Mouse (Mus musculus): ENCODE data around the gene Prkch. TPM values are rescaled to one million over a fixed set of nuclear protein-coding genes. Genes with fewer than 3 reads are reported as not detected.
A peak's percentile ranks its signal among the peaks of the same experiment; 100 is the strongest.

The Prkch gene
- polyA plus RNA-seq, 1 experiment from 2014 or later: 1.2 TPM

DNA sequence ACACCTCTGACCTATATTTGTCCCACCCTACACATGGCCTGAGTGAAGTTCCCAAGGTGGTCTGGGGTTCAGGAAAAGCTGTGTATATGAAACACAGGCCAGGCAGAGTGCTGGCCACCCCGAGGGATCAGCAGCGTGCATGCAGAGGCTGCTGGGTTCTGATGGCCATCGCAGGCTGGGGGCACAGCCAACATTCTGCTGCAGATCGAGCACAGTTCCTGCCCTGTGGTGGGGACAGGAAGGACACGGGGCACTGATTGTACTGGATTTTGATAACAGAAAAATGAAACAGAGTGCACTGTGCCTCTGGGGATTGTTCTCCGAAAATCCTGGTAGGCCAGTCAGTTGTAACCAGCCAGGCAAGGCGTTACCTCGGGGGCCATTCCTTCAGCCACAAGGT is 181.6 kb downstream of the Prkch start:
- Histone ChIP-seq H3K27me3 (no peaks in the 10 kb centered on the region), H3K36me3 (no peaks in the 10 kb centered on the region), H3K4me2 (no peak overlapping the region), H3K9me3 (replicated peaks) (no peaks in the 10 kb centered on the region), H3K4me3 (replicated peaks) (no peak overlapping the region), H3K4me1 (replicated peaks) (peaks cover 4% of the 10 kb centered on the region; the same call in 1 of the 2 replicates), H3K9ac (no peak overlapping the region), H3K27ac (no peak overlapping the region)
- no peak for ATAC-seq (ENCODE audit: low read depth)
- 44% methylated on average over 8 of the region's 8 CpGs for WGBS (ENCODE audit: insufficient replicate concordance)
- DNase-seq: no peak

DNA sequence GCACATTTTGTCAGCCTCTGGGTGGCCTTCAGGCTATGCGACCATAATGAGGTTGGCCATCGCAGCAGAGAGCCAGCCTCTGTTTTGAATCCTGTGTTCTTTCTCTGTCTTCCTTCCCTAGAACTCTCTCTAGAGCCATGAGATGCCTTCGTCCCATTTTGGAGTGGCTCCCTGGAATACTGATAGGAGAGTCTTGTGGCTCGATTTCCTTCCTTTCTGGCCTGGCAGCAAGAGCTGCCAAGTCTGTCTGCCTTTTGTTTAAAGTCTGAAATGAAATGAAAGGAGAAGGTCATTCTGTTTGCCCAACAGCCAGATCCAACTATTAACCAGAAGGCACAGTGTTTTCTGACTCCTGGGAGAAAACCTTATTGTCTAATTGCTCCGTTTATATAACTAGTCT is 184.2 kb downstream of the Prkch start:
- no peak overlapping the region for H3K4me3 ChIP-seq (replicated peaks)
- no peak for ATAC-seq (ENCODE audit: low read depth)
- DNase-seq: no peak
- no peak overlapping the region for H3K4me2 ChIP-seq
- no peaks in the 10 kb centered on the region for H3K36me3 ChIP-seq
- peaks cover 4% of the 10 kb centered on the region; the same call in 1 of the 2 replicates for H3K4me1 ChIP-seq (replicated peaks)
- WGBS (ENCODE audit: insufficient replicate concordance): 62% methylated on average over 5 of the region's 5 CpGs
- H3K9ac ChIP-seq: no peak overlapping the region
- no peak overlapping the region for H3K27ac ChIP-seq
- no peaks in the 10 kb centered on the region for H3K27me3 ChIP-seq
- no peaks in the 10 kb centered on the region for H3K9me3 ChIP-seq (replicated peaks)

DNA sequence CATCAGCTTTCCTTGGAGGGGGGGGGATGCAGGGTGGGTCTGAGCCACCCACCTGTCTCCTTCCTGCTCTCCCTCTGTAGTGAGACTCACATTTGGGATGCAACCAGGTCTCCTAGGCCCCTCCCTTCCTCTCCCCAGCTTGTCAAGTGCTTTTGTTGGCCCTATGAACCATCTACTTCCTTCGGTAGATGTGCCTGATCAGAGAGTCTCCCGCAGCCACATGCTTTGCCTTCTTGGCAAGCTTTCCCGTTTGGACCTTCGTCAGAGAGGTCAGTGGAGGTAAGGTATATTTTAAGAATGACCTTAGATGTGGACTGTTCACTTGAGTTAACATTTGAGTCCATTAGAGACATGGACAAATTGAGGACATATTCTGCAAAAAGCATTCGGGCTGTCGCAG is 184.9 kb downstream of the Prkch start:
- ATAC-seq (ENCODE audit: low read depth) (no peak), DNase-seq (no peak)
- no peak overlapping the region for H3K27ac ChIP-seq
- H3K9me3 ChIP-seq (replicated peaks): no peaks in the 10 kb centered on the region
- H3K4me2 ChIP-seq: no peak overlapping the region
- H3K9ac ChIP-seq: no peak overlapping the region
- peaks cover 4% of the 10 kb centered on the region; the same call in 1 of the 2 replicates for H3K4me1 ChIP-seq (replicated peaks)
- 74% methylated on average over 6 of the region's 6 CpGs for WGBS (ENCODE audit: insufficient replicate concordance)
- no peaks in the 10 kb centered on the region for H3K36me3 ChIP-seq
- no peaks in the 10 kb centered on the region for H3K27me3 ChIP-seq
- no peak overlapping the region for H3K4me3 ChIP-seq (replicated peaks)

DNA sequence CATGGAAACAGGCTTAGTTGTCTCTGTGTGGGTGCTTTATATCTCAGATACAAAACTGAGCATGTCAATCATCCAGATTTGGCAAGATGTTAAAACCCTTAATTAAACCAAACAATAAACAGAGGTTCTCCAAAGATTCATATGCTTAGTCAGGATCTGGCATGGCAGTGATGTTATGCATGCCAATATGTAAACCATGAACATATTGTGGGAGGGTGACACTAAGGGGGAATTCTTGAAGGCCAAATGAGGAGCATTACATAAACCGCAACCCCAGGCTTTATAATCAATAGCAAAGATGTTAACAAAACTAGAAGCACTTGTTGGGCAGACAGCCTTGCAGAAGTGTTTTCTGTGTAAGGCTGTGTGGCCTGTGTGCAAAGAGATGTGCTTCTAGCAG is 186.2 kb downstream of the Prkch start:
- H3K9ac ChIP-seq: no peak overlapping the region
- WGBS (ENCODE audit: insufficient replicate concordance): 81% methylated on average over 1 of the region's 1 CpGs
- H3K27me3 ChIP-seq: no peaks in the 10 kb centered on the region

DNA sequence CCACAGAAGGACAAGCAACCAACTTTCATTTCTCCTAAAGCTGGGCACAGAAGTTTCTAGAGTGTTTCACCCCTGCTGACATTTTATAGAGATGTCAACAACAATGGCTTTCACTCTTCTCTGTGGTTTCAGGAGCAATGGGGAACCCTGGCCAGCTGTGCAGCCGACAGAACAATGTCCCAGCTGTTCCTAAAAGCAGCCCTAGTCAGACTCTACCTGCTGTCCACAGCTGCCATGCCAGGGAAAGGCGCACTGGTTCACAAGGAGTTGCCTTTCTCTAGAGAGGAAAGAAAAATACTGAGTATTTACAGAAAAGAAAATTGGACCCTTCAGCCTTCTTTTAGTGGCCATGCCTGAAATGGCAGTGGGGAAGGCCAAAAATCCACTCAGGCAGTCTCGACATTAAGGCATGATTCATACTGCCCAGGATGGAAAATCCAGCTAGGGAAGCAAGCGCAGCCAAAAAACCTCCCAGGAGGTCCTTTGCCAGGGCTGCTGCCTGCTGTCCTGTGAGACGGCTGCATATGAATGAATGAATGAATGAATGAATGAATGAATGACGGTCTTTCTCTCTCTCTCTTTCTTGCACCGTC is 190.3 kb downstream of the Prkch start:
- no peak for DNase-seq
- no peak for ATAC-seq (ENCODE audit: low read depth)
- H3K27ac ChIP-seq: no peak overlapping the region
- H3K4me3 ChIP-seq (replicated peaks): no peak overlapping the region
- no peak overlapping the region for H3K4me2 ChIP-seq
- WGBS (ENCODE audit: insufficient replicate concordance): 72% methylated on average over 7 of the region's 7 CpGs
- no peaks in the 10 kb centered on the region for H3K27me3 ChIP-seq
- H3K9me3 ChIP-seq (replicated peaks): no peaks in the 10 kb centered on the region
- no peaks in the 10 kb centered on the region for H3K36me3 ChIP-seq
- H3K9ac ChIP-seq: no peak overlapping the region
- H3K4me1 ChIP-seq (replicated peaks): peaks cover 8% of the 10 kb centered on the region; the same call in 1 of the 2 replicates

More for the DNA sequence above, 186.2 kb downstream of the Prkch start:
- Histone ChIP-seq H3K4me3 (replicated peaks) (no peak overlapping the region), H3K9me3 (replicated peaks) (no peaks in the 10 kb centered on the region), H3K36me3 (no peaks in the 10 kb centered on the region), H3K4me1 (replicated peaks) (no peaks in the 10 kb centered on the region), H3K27ac (no peak overlapping the region), H3K4me2 (no peak overlapping the region)
- ATAC-seq (ENCODE audit: low read depth) (no peak), DNase-seq (no peak)

DNA sequence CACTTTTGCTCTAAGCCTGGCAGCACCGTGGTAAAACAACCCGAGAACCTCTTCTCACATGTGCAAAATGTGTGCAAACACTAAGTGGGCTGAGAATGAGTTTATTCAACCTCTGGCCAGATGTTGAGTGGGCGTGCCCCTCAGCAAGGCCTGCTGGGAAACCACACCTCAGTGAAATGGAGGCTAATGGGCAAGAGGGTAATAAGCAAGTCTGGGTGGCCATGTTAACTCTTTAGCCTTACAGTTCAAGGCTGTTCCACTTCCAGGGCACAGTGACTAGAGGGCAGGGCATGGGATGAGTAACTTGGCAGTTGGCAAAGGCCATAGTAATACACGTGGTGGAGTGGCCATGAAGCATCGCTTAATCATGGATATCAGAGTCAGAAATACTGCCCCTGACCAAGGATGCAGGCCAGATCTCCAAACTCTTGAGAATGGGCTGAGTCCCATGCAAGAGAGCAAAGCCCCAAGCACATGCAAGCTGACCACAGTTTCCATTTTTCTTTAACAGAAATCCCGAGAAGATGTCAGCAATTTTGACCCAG is 191.9 kb downstream of the Prkch start:
- H3K4me1 ChIP-seq (replicated peaks): peaks cover 10% of the 10 kb centered on the region; the same call in 1 of the 2 replicates
- WGBS (ENCODE audit: insufficient replicate concordance): 71% methylated on average over 6 of the region's 6 CpGs
- DNase-seq (no peak), ATAC-seq (ENCODE audit: low read depth) (no peak)
- no peaks in the 10 kb centered on the region for H3K36me3 ChIP-seq
- H3K4me3 ChIP-seq (replicated peaks): no peak overlapping the region
- no peaks in the 10 kb centered on the region for H3K9me3 ChIP-seq (replicated peaks)
- H3K9ac ChIP-seq: no peak overlapping the region
- no peak overlapping the region for H3K27ac ChIP-seq
- no peak overlapping the region for H3K4me2 ChIP-seq
- H3K27me3 ChIP-seq: no peaks in the 10 kb centered on the region

DNA sequence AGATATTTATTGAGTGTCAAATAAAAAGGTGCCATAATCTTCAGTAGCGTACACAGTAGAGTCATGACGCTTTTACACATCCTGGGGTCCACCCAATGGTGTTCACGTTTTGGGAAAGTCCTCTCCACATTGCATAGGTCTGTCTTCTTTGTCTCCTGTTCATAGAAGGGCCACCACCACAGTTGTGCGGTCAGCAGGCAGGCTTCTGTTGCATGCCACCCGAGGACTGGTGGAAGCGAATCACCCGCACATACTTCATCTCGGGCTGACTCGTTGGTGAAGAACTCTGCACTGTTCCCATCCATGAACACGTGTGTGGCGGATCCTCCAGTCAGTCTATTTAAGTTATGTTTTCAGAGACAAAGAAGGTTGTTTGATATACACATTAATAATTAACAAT is 193.1 kb downstream of the Prkch start:
- Histone ChIP-seq H3K4me2 (no peak overlapping the region), H3K4me3 (replicated peaks) (no peak overlapping the region), H3K9me3 (replicated peaks) (no peaks in the 10 kb centered on the region), H3K36me3 (no peaks in the 10 kb centered on the region), H3K9ac (no peak overlapping the region), H3K27ac (no peak overlapping the region), H3K27me3 (no peaks in the 10 kb centered on the region), H3K4me1 (replicated peaks) (peaks cover 10% of the 10 kb centered on the region; the same call in 1 of the 2 replicates)
- 74% methylated on average over 11 of the region's 11 CpGs for WGBS (ENCODE audit: insufficient replicate concordance)
- ATAC-seq (ENCODE audit: low read depth): no peak
- DNase-seq: no peak

DNA sequence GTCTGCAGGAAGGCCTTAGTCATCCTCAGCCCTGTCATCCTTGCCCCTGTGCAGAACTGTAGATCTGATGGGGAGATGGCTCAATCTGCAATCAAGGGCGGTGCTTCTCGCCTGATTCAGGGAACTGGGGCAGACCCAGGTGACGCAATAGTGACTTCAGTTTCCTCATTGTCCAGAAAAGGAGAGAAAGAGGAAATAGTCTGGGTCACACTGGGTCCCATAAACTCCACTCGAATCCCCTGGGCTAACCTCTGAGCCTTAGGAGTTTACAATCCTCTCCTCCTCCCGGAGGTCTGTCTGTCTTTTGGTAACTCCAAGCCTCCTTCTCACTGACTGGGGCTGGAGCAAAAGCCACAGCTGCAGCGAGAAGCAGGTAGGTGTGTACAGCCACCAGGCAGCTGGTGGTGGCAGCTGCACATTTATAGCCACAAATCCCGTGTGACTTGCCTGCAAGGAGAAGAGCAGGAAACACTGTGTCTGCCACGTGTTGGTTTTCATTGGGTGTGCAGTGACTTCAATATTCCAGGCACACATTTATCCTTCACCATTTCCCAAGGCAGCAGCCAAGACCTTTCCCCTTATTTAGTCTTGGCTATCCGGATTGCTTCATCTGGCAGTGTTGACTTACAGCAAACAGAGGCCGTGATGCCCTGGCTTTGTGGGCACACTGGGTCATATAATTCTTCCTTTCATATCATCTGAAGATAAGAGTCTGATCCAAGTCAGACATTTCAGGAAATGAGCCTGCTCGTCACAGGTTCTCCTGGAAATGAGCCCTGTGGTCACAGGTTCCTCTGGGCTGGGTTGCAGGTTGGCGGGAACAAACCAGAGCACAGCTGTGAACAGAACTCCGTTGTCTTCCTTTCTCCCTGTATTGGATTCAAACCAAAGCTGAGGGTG is 195.0 kb downstream of the Prkch start:
- peaks cover 10% of the 10 kb centered on the region; the same call in 1 of the 2 replicates for H3K4me1 ChIP-seq (replicated peaks)
- no peaks in the 10 kb centered on the region for H3K36me3 ChIP-seq
- no peak overlapping the region; the same call in 1 of the 2 replicates for H3K27ac ChIP-seq
- 20% methylated on average over 13 of the region's 13 CpGs for WGBS (ENCODE audit: insufficient replicate concordance)
- H3K4me3 ChIP-seq (replicated peaks): no peak overlapping the region
- no peak overlapping the region for H3K9ac ChIP-seq
- H3K9me3 ChIP-seq (replicated peaks): no peaks in the 10 kb centered on the region
- DNase-seq (peak; percentile 3), ATAC-seq (ENCODE audit: low read depth) (peak; percentile 60)
- H3K27me3 ChIP-seq: no peaks in the 10 kb centered on the region
- 0 out of 2 replicates have a peak overlapping the region, but pooled peaks have one; percentile 17 for H3K4me2 ChIP-seq

DNA sequence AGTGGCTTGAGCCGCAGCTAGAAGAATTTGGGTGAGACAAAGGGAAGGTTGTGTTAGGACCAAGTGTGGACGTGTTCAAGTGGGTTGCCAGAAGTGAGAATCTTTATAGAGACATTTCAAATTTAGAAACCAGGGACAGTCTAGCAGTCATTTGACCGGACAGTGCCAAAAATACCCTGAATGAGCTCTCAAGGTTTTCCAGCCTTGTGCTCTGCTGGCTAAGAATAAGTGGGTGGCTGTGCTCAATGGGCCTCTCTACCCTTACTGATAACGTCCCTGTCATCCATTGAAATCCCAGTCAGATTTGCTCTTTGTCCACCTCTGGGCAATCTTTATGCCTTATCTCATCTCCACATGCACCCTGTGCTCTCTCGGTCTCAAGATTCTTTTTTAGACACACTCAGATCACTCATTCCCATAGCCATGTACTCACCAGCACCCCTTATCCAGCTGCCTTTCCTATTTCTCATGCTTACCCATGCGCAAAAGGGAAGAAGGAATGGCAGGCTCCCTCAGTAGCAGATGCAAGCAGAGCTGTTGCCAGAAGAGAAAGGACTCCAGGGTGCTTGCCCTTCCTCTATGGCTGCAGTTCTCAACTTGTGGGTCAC is 196.9 kb downstream of the Prkch start:
- 67% methylated on average over 6 of the region's 6 CpGs for WGBS (ENCODE audit: insufficient replicate concordance)
- ATAC-seq (ENCODE audit: low read depth): no peak
- H3K27ac ChIP-seq: no peak overlapping the region
- no peaks in the 10 kb centered on the region for H3K36me3 ChIP-seq
- no peak overlapping the region for H3K9ac ChIP-seq
- no peak overlapping the region for H3K4me3 ChIP-seq (replicated peaks)
- peaks cover 10% of the 10 kb centered on the region; the same call in 1 of the 2 replicates for H3K4me1 ChIP-seq (replicated peaks)
- H3K27me3 ChIP-seq: no peaks in the 10 kb centered on the region
- H3K4me2 ChIP-seq: no peak overlapping the region
- no peaks in the 10 kb centered on the region for H3K9me3 ChIP-seq (replicated peaks)
- DNase-seq: no peak

DNA sequence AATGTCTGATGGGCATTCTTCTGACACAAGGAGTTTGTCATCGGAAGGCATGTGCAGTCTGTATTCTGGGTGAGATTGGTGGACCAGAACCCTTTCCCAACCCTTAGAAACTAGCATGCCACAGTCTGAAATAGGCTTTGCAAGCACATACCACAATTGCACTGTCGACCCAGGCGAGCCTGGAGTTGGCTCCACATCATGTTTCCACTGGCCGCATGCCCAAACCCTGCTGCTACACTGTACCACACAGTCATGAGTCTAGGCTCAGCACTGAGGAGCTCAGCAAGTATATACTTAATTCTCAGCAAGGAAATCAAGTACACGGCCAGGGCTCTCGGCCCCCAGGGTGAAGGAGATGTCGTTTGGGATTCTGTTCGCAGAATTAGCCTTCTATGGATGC is 202.3 kb downstream of the Prkch start:
- Histone ChIP-seq H3K4me2 (no peak overlapping the region), H3K27me3 (no peaks in the 10 kb centered on the region), H3K27ac (no peak overlapping the region), H3K4me3 (replicated peaks) (no peak overlapping the region), H3K36me3 (no peaks in the 10 kb centered on the region), H3K4me1 (replicated peaks) (no peaks in the 10 kb centered on the region), H3K9ac (no peak overlapping the region), H3K9me3 (replicated peaks) (no peaks in the 10 kb centered on the region)
- no peak for ATAC-seq (ENCODE audit: low read depth)
- DNase-seq: no peak
- WGBS (ENCODE audit: insufficient replicate concordance): 75% methylated on average over 8 of the region's 8 CpGs

DNA sequence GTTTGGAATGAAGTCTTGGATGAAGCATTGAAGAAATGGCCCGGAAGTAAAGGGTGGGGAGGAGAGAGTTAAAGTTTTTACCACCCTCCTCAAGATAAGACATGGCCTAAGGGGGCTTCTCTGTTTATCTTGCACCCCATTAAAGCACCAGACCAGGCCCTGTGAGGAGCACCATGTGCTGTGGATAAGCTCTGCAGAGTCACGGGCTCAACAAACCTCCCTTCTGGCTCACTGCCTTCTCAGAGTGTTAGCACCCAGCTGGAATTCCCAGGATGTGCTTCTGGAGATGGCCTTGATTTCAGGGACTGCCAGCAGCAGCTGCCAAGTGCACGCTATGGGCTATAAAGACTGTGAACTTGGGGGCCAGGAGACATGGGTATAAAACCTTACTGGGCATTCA is 204.3 kb downstream of the Prkch start:
- Histone ChIP-seq H3K4me3 (replicated peaks) (no peak overlapping the region), H3K9me3 (replicated peaks) (no peaks in the 10 kb centered on the region), H3K36me3 (no peaks in the 10 kb centered on the region), H3K4me2 (no peak overlapping the region), H3K9ac (no peak overlapping the region), H3K27ac (no peak overlapping the region), H3K27me3 (no peaks in the 10 kb centered on the region; the same call in 1 of the 2 replicates), H3K4me1 (replicated peaks) (no peaks in the 10 kb centered on the region)
- 33% methylated on average over 3 of the region's 3 CpGs for WGBS (ENCODE audit: insufficient replicate concordance)
- ATAC-seq (ENCODE audit: low read depth) (no peak), DNase-seq (no peak)
